Mouse (Mus musculus) erythroblast, embryonic 14.5 days (primary cell): ENCODE results near the gene Cdkl2.

Experiments used
- GATA1 ChIP-seq: IDR thresholded peaks from 2 replicates; pipeline ENCODE4 v1.6.1; 2012; ENCODE audit warnings: low read length, inconsistent platforms, mixed read lengths
- TAL1 ChIP-seq: IDR thresholded peaks from 3 replicates; pipeline ENCODE4 v1.6.1; 2012; ENCODE audit warnings: low read length, inconsistent platforms, mixed read lengths

GRCm38 (mm10) chr5:91987799-91988198, 55.9 kb downstream of the Cdkl2 start:
- TF ChIP-seq GATA1 (no peak), TAL1 (no peak)
